ENCODE assay signal across 24 mouse cellular contexts in the genomic region with DNA sequence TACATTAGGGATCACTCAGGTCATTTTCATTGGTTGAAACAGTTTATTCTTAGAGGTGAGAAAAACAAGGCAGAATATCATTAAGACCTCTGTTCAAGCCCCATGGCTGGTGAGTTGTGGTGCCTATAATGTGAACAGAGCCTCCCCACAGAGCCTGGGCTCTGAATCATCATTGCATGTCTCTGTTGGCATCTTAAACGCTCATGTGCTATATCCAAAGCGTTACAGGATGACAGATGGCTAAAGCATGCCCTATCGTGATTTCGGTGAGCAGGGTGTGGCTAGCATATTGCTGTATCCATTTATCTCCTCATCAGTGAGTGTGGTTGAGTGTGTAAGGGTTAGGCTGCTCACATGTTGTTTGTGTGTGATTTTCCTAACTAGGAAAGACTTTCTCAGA.
"Had no signal": no experiment of that assay in that cellular context is flagged by ENCODE, and none has a peak within 500 bp of the region (broad histone marks: within the 10 kb centered on the region; RNA-seq: fewer than 3 reads in every experiment).

No protein-coding gene starts in this region.

- H3K4me3 ChIP-seq: layer of hippocampus, adult 2 months; limb, embryonic 10.5 days; limb, embryonic 13.5 days; liver, embryonic 12.5 days; liver, embryonic 15.5 days; lung, embryonic 15.5 days; megakaryocyte, embryonic 14.5 days; midbrain, embryonic 10.5 days; midbrain, embryonic 13.5 days had no signal

- H3K9me3 ChIP-seq: limb, embryonic 10.5 days; limb, embryonic 13.5 days; liver, embryonic 12.5 days; liver, embryonic 15.5 days; lung, embryonic 15.5 days; megakaryocyte, embryonic 14.5 days; midbrain, embryonic 10.5 days; midbrain, embryonic 13.5 days had no signal

- DNase-seq: kidney, postnatal 25 days; layer of hippocampus, adult 9-11 months; liver; lung, adult 18-20 months; lung, postnatal 10 days; lung, postnatal 36 days; right cerebral cortex, adult 18-20 months; right cerebral cortex, postnatal 14 days; right cerebral cortex, postnatal 4 days; thymus, adult 2 months; thymus, postnatal 14 days; thymus, postnatal 4 days had no signal

- H3K27me3 ChIP-seq: limb, embryonic 13.5 days; liver, embryonic 12.5 days; liver, embryonic 15.5 days; lung, embryonic 15.5 days; megakaryocyte, embryonic 14.5 days; midbrain, embryonic 13.5 days had no signal

- H3K27ac ChIP-seq: kidney, postnatal 0 days; layer of hippocampus, adult 2 months; limb, embryonic 10.5 days; limb, embryonic 13.5 days; liver, embryonic 12.5 days; liver, embryonic 15.5 days; lung, embryonic 15.5 days; midbrain, embryonic 10.5 days; midbrain, embryonic 13.5 days; stomach, postnatal 0 days had no signal

- H3K4me1 ChIP-seq: limb, embryonic 10.5 days; limb, embryonic 13.5 days; lung, embryonic 15.5 days; midbrain, embryonic 10.5 days; midbrain, embryonic 13.5 days had no signal

- H3K4me2 ChIP-seq: limb, embryonic 13.5 days; liver, embryonic 12.5 days; liver, embryonic 15.5 days; lung, embryonic 15.5 days; midbrain, embryonic 13.5 days had no signal

- H3K9ac ChIP-seq: limb, embryonic 13.5 days; liver, embryonic 12.5 days; liver, embryonic 15.5 days; lung, embryonic 15.5 days; midbrain, embryonic 13.5 days had no signal

- ATAC-seq: liver, embryonic 12.5 days; midbrain, embryonic 13.5 days; midbrain, embryonic 16.5 days had no signal
